Mouse (Mus musculus) urinary bladder, adult 2 months (tissue): Measurements from ENCODE around the gene Dsn1. TPM values are rescaled to one million over a fixed set of nuclear protein-coding genes. Genes with fewer than 3 reads are reported as not detected.

Source experiments
- DNase-seq: peaks from one replicate; pipeline ENCODE4 v3.0.0; 2022; ENCODE audit warnings: low spot score
- polyA plus RNA-seq: library from polyadenylated mRNA; depleted of rRNA; stranded (reverse); fragments of >200 nt; gene quantifications from 2 replicates; pipeline ENCODE4 v1.2.3, GENCODE M21; 2012

Dsn1 gene
- polyA plus RNA-seq, 1 experiment = 6.6 TPM

DNA sequence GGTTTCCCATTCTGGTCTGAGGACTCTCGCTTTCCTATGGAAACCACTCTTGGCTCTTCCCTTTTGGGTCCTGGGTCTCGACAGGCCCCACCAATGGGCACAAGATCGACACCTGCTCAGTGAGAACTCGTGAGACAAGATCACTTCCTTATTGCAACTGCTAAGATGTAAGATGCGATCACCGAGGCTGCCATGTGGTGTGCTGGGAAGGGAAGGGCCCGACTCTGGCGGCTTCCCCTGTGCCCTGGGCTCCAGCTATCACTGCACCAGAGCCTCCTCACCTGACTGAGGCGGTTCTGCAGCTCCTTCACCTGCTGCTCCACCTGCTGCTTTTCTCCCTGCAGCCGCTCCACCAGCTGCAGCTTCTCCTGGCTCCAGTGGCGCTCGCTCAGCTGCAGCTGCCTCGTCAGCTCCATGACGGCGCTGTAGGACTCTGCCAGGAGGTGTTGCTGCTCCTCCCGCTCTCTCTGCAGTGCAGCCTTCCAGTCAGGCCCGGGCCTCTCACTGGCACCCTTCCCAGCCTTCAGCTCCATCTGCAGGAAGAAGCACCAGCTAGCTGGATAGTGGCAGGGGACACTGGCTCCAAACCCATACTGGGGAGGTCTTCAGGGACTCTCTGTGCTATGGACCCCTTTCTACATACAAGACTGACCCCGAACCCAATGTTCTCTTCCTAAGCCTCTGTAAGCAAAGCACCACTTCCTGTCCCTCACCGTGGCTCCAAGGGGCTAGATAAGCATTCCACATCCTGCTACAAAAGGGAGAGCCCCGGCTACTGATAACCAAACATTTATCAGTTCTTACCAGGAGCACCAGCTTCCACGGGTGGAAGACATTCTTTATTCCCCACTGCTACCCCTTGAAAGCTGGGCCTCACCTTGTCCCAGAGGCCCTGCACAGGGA lies 20.4 kb upstream of the Dsn1 start:
- DNase-seq = no peak

DNA sequence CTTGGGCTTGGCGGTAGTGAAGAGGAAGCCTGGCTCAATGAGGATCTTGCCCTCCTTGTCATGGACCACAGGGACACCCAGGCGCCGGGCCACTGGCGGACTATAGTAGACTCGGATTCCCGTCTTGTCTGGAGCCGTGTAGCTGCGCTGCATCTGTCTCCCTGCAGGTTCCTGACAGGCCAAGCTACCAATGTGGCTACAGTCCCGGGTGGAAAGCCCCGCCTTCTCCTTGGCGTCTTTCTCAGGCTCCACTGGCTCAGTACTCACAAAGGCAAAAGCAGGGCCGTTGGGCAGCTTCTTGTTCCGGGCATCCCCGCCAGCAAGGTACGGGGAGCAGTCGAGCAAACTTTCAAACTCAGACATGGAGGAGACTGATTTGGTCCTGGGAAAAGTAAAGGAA lies 14.2 kb upstream of the Dsn1 start:
- DNase-seq = no peak

DNA sequence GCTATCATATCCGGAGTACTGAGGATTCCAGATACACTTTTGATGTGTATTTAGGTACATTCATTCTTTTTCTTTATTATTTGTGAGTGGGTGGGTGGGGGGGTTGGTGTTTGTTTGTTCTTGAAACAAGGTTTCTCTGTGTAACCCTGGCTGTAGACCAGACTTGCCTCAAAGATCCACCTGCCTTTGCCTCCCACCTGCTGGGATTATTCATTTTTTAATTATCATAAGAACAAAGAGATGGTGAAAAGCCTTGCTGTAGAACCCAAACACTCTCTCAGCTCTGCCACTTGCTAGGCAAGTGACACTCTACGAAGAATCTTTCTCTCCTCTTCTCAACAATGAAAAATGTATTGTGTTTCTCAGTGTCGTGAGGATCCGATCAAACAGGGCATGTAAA lies 12.3 kb upstream of the Dsn1 start:
- DNase-seq = no peak

DNA sequence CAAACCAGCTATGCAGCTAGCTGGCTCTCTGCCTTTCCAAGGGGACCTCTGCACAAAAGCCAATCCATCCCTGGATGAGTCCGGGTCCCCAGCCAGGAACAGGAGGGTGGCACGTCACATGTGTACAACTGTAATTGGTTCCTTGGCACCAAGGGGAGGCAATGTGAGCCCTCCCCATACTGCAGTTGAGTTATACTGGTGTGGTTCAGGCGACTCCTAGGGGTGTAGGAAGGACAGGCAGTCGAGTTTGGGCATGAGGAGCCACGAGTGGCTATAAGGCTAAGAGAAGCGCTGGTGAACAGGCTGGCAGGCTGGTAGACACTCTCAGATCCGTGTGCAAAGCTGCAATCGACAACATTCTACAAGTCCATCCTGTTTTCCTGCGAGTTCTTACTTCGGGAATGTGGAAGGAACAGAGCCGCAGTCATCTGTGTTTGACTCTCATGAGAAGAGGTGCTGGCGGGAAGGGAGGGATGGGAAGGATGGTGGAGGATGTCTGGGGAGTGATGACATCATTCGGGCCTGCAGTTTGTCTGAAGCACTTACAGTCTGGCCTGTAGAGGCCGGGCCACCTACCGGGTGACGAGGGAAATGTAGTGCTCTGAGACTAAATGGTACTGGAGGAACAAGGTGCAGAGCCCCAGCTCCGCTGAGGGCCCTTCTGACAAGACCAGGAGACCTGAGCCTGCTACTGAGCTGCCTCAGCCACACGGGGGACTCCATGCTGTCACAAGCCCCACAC lies 9.7 kb upstream of the Dsn1 start:
- no peak for DNase-seq

- DNase-seq = no peak
These were observed 5.4 kb upstream of the Dsn1 start for GRCm38 (mm10) chr2:157012341-157012740.

DNA sequence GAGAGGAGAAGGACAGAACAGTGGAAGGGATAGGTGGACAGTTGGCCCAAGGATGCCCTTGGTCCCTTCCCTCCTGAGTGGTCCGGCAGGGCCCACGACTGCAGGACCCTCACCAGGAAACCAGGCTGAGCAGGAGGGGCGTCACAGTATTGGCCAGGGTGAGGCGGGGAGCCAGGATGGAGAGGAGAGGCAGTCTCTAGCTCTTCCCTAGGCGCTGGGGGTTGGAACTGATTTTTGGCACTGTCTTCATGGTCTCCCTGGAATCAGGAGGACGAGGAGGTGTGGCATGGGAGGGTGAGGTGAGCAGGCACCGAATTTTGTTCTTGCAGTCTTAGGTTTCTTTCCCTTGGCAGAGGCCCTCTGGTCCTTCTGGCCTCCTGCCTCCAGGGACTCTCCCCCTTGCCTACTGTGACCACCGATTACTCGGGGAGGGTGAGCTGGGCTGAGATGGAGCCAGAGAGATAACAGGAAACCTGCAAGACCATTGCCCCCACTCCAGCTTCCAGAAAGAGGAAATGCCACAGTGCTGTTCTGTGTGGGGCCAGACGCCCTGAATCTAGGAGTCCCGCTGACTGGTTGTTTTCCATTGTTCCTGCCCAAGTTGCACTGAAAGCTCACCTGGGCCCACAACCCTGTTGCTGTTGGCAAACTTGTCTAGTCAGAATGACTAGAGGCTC lies 3.8 kb upstream of the Dsn1 start:
- no peak for DNase-seq

DNA sequence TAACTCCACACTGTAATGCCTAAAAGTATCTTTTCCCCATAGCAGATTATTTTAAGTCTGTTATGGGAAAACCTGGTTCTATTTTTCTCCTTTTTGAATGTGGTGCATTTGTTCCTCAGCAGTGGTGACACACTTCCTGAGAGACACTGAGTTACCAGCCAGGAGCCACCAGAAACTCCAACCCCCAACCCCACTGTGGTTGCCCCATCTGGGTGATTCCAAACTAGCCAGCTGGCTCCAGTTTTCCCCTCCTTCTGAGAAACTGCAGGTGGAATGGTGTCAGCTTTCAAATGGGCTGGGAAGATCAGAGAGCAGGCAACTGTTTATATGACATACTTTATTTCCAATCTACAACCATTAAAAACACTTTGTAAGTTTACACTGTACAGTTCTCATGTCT lies 3.2 kb upstream of the Dsn1 start:
- no peak for DNase-seq

DNA sequence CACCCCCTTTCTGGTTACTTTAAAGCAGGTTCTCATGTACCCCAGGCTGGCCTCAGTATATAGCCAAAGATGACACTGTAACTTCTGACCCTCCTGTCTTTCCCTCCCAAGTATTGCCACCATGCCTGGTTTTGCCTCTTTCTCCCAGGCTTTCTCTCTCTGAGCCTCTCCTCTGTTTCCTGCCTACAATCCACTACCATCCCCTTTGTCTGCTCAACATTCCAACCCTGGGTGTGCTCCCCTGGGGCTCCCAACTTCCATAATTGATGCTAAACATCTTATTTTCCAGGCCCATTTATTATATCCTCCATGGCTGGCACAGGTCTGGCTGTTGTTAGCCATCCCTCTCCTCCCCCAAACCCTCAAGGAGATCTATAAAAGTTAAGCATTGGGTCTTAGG lies 1.6 kb upstream of the Dsn1 start:
- DNase-seq = no peak

- no peak for DNase-seq
These were observed 261 bp upstream of the Dsn1 start for GRCm38 (mm10) chr2:157007234-157007596.

DNA sequence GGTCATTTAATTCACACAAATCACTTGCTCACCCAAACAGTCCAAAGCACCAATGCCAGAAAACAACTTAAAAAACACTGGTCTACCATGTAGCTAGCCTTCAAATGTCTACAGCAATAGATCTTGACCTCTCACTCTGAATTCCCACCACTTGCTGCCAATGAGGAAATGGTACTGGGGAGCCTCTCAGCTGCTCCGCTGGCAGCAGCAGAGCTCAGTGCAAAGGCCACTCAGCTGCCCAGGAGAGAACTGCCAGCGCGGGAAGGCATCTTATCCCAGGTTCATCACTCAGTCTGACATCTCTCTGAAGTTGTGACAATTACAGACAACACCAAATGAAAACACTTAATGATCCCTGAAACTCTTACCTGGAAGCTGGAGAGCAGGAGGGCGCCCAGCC lies 4.6 kb downstream of the Dsn1 start:
- no peak for DNase-seq

DNA sequence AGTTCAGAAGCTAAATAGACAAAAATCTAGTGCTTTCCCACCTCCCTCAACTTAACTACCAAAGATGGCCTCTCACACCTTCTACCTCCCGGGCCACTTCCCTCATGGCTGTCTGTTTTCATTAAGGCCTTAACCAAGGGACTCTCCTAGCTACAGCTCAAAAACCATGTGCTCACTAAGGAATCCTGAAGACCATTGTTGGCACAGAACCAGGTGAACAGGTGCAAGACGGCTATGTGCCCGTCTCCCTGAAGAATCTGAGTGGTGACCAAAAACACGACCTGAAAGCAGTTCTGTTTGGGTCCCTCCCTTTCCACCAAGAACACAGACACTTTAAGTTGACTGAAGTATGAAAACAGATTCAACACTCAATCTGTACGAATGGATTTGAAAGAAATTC lies 8.7 kb downstream of the Dsn1 start:
- DNase-seq = no peak

GRCm38 (mm10) chr2:156996576-156996975 lies 10.4 kb downstream of the Dsn1 start:
- no peak for DNase-seq

- peak; percentile 87 for DNase-seq
These were observed 15.3 kb downstream of the Dsn1 start, which contains the start of gene Ndrg3 for GRCm38 (mm10) chr2:156991470-156992319. Ndrg3 (minus strand) TSS chr2:156992056.

DNA sequence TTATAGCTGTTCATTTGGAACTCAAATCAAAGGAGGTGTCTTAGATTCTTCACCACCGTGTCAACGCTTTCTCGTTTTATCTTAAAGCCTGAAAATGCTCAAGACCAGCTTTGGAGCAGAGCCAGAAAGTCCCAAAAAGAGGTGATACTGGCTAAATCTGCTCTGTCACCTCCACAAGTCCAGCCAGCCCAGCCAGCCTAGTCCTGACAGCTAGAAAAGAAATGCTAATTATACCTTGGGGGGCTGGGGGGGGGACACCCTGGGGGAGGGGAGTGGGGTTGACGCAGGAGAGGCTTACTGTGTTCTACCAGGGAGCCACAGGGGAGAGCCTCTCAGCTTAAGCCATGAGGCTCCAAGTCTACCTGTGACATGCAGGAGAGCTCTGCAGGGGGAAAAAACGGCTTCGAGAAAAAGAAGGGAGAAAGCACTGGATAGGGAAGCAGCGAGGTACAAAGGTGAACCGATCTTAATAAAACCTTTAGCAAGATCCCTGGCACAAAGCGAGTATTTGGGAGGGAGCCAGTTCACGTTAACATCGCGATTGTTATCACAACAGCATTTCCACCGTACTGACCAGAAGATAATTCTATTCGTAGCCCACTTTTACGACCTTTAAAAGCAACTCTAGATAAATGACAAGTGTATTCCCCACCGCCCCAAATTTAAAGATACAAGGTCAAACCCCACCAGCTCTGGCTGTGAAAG lies 16.1 kb downstream of the Dsn1 start:
- DNase-seq = no peak

GRCm38 (mm10) chr2:156987316-156987715 lies 19.6 kb downstream of the Dsn1 start:
- DNase-seq = no peak

DNA sequence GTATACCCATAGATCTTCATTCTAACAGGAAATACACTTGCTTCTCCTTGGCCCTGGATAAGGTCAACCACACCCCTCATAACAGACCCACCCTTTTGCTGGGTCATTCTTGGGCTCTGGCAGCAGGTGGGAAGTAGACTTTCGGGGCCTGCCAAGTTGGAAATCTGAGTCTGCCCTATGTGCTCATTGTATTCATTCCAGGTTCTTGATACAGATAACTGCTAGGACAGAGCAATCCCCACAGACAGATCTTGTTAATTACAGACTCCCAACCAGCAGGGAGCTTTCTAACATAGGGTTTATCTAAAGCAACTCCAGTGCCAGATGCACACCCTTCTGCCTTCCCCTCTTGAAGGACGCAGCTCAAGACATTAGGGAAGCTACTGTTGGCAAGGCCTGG lies 24.1 kb downstream of the Dsn1 start:
- DNase-seq = no peak

- no peak for DNase-seq
These were observed 25.7 kb downstream of the Dsn1 start for GRCm38 (mm10) chr2:156981291-156981690.

DNA sequence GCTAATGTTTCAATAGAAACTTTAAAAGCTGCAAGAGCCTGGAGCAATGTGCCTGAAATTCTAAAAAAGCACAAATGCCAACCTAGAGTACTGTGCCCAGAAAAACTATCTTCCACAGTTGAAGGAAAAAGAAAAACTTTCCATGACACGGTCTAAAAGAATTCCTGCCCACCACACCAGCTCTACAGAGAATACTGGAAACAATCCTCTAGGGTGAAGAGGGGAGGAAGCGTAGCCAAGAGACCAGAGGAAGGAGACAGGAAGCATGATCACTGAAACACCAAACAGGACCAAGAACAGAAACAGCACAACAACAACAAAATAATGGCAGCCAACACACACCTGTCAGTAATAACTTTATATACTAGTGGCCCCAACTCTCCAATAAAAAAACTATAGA lies 26.9 kb downstream of the Dsn1 start:
- DNase-seq = no peak

- DNase-seq = no peak
These were observed 30.2 kb downstream of the Dsn1 start for GRCm38 (mm10) chr2:156976711-156977110.

GRCm38 (mm10) chr2:156974967-156975366 lies 32.0 kb downstream of the Dsn1 start:
- DNase-seq = no peak
